Mouse (Mus musculus) ovary, postnatal 10 days (tissue): ENCODE measurements around the gene D630039A03Rik.

ENCODE experiments used
- DNase-seq: peaks from one replicate; pipeline ENCODE4 v3.0.0; 2022; ENCODE audit warnings: low spot score

Gene D630039A03Rik

GRCm38 (mm10) chr4:57916201-57916661, at the start of gene D630039A03Rik:
D630039A03Rik (minus strand) TSS chr4:57916297.
- DNase-seq = no peak

GRCm38 (mm10) chr4:57965516-57965915, 49.4 kb upstream of the D630039A03Rik start:
- DNase-seq = no peak

DNA sequence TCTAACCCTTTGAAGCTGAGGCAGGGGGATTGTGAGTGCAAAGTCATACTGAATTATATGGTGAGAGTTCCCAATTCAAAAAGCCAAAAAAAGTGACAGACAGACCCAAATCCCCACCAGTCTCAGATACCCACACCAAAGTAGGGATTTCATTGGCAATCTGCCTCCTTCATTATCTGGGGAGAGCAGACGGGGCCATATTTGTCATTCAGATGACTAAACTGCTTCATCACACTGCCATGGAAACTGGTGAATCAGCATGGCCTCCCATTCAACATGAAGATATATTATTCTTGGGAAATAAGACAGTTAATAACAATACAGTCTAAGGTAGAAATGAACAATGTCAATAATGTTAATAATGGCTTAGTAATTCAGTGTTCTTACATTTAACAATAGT, 48.0 kb upstream of the D630039A03Rik start:
- DNase-seq = no peak

GRCm38 (mm10) chr4:57959056-57959455, 43.0 kb upstream of the D630039A03Rik start:
- no peak for DNase-seq

DNA sequence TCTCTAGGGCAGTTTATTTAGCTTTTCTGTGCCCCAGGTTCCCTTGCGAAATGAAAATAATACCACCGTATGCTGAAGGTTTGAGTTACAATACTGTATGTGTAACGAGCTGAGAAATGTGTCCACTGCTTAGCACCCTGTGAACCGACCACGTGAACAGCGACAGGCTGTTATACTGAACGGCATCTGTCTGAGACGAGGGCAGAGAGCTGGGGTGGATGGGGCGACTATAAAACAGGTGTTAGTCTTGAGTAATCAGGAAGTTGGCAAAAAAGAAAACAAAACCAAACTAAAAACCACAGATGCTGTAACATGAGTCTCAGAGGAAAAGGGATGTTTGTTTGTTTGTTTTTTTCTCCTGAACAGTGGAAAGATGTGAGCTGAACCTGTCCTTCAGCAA, 42.0 kb upstream of the D630039A03Rik start:
- DNase-seq = no peak

GRCm38 (mm10) chr4:57957200-57958085, 41.3 kb upstream of the D630039A03Rik start:
- no peak for DNase-seq

DNA sequence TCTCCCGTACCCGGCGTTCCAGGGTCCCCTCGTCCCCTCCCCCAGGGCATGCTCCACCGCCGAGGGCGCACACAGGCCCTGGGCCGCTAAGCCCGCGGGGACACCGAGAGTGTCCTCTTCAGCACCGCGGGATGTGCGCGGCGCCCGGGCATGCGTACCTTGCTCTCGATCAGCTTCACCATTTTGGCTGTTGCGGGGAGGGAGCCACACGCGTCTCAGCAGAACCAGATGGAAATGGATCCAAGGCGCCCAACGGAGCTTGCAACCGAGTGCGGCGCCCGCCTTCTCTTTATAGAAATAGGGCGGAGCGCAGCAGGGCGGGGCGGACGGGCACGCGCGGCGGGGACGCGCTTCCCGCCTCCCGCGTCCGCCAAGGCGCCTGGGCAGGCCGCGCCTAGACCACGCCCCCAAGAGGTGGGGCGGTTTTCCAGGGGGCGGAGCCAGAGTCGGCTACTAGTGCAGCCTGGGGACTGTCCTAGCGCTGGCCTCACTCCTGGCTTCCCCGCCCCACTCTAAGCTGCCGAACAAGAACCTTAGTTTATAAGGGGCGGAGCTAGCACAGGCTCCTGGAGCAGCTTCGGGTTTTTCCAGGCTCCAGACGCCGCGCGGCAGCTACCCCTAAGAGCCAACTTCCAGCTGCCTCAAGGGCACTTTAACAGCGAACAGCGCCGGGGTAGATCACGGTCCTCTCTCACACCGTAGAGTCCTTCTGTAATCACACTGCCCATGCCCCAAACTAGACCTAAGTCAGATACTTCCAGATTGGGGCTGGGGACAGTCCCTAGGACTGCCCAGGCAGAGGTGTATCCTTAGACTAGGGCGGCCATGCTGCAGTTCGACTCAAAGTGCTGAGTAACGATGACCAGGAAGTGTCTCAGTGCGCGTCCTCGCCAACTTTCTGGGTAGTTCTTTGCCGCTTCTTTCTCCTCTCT, 40.2 kb upstream of the D630039A03Rik start, which contains the start of gene Txn1:
Gene Txn1, minus strand, starts transcription at position 383 of the 932 bp plus-strand sequence.
- DNase-seq = peak; percentile 85

- DNase-seq = peak; percentile 36
Observed at GRCm38 (mm10) chr4:57955544-57955958, 39.5 kb upstream of the D630039A03Rik start.

- DNase-seq = no peak
Observed at GRCm38 (mm10) chr4:57954991-57955390, 38.9 kb upstream of the D630039A03Rik start.

GRCm38 (mm10) chr4:57954580-57954979, 38.5 kb upstream of the D630039A03Rik start:
- no peak for DNase-seq

DNA sequence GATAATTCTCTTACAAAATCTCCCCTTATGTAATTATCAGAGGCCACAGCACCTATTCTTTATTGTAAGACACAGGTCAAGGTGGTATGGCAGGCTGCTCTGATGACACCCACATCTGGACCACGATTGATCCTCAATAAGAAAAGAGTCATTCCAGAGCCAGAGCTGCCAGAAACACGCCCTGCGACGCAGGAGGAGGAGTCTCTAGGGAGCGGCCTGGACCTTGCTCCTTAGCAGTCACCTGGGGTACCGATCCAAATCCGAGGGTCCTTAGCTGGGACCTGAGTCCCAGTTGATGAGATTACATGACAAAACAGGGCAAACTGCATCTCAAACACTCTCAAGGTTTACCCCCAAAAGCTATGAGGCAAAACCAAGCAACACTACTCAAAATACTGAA, 37.7 kb upstream of the D630039A03Rik start:
- DNase-seq = no peak

GRCm38 (mm10) chr4:57952891-57953290, 36.8 kb upstream of the D630039A03Rik start:
- no peak for DNase-seq

DNA sequence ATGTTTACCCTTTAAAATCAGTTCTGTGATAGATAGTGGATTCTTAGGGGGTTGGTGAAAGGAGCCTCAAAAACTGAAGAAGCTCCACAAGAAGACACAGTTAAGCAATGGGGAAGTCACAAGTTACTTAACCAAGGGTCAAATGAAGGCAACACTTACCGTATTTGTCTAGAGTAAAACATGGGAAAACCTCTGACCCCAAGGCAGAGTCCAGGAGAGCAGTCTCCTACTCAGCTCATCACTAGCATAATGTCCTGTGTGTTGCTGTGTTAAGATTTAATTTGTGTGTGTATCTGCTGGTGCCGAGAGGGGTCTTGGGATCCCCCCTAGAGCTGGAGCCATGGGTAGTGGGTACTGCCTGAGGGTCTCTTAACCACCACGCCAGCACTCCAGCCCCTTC, 36.3 kb upstream of the D630039A03Rik start:
- no peak for DNase-seq

DNA sequence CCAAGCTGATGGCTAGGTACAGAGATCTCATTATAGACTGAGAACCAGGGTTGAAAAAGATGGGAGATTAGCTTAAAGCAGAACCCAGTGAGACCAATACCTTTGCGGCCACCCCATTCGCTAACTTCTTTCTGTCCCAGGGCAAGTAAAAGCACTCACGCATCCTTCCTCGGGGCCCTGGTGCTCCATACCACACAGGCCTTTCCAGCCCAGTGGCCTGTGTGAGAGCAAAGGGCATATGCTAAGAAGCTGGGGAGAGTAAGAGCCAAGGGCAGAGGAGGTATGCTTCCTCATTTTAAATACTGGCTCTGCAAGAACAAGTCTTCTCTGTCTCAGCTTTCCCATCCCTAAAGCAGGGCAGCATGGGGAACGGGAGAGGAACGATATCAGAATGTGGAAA, 33.8 kb upstream of the D630039A03Rik start:
- no peak for DNase-seq

DNA sequence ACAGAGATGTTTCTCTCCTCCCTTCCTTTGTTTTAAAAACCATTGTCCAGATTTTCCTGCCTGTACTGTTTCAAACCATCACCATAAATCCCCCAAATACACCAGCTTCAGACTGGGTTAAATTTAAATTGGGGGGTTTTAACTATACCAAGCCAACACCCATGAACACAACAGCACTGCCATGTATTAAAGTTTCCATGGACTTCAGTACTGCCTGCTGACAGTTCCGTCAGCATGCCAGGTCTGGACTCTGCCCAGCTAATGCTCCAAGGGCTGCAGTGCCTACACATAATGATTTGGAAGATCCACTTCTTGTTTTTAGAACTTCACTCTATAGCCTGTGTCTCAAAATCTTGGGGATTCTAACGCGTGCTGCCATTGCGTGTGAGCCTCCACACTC, 31.4 kb upstream of the D630039A03Rik start:
- no peak for DNase-seq

DNA sequence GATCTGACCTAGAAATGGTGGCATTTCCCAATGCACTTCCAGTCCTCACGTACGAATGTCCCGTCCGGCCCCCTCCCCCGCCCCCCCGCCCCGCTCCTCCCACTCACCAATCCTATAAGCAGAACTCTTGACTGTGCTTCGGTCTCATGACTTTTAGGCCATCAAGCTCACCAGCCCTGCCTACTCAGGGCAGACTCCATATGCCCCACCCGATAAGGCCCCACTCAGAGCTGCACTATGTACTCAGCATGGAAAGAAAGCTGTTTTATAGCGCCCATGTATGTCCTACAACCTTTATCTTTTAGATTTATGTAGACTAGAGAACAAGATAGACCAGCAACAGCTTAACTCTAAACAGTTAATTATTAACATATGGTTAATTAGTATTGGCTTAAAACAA, 30.9 kb upstream of the D630039A03Rik start:
- no peak for DNase-seq

GRCm38 (mm10) chr4:57942892-57943291, 26.8 kb upstream of the D630039A03Rik start:
- DNase-seq = no peak

DNA sequence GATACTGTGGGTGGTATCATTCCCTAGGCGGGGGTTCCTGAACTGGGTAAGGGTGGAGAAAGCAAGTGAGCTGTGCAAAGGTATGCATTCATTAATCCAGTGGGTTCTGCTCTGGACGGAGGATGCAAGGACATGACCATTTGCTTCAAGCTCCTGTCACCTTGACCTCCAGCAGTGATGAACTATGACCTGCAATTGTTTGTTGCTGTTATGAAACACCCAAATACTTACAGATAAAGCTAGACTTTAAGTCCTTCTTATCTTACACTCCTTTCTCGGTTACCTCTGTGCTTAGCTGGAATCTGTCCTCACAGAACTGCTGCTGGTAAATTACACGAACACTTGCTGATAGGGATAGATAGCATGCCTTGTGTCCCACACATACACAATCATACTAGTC, 24.5 kb upstream of the D630039A03Rik start:
- DNase-seq = no peak

DNA sequence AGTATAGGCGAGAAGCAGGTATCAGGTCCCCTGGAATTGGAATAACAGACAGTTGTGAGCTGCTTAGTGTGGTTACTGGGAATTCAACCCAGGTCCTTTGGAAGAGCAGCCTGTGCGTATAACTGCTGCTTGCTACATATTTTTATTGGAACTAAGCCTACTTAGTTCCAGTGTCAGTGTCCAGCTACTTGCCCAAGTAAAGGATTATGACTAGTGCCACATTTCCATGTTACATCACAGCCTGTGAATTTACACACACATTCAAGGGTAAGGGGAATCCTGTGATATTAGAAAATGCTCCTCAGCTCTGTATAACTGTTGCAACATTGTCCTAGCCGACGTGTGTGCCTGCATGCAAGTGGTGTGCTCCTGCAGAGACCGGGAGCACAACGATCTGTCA, 21.2 kb upstream of the D630039A03Rik start:
- no peak for DNase-seq

- no peak for DNase-seq
Observed at GRCm38 (mm10) chr4:57934181-57934580, 18.1 kb upstream of the D630039A03Rik start.

DNA sequence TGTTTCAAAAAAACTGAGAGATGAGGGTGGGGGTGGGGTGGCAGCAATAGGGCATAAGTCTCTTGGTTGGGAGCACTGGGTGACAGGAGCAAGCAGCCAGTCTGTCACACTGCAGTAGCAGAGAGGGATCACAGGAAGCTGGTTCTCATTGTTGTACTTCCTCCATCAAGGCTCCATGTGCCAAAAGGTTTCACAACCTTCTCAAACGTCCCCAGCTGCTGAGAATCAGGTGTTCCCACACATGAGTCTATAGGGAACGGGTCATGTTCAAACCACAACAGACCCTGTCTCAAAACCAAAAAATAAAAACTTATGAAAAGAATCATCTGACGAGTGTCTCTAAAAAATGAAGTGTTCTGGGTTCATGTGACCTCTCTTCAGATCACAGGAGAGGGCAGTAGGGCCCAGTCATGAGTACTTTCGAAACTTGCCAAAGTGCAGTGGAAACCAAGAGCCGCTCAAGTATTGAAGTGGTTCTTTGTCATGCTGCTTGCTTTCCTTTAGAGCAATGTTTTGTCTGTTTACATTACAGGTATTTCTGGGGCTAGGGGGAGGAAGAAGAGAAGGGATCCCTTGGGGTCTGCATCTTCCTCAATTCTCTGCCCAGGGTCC, 14.6 kb upstream of the D630039A03Rik start:
- DNase-seq = no peak
